Mouse (Mus musculus) G1E (cell line): ENCODE measurements around the gene Mgam.

ENCODE experiments used
- CTCF ChIP-seq: IDR thresholded peaks from 2 replicates; pipeline ENCODE4 v1.5.1; 2012; ENCODE audit warnings: low read depth, low read length, inconsistent platforms, mixed read lengths
- GATA1 ChIP-seq: IDR thresholded peaks from 2 replicates; pipeline ENCODE4 v1.6.1; 2012; ENCODE audit warnings: borderline replicate concordance, low read length, inconsistent platforms, mixed read lengths

DNA sequence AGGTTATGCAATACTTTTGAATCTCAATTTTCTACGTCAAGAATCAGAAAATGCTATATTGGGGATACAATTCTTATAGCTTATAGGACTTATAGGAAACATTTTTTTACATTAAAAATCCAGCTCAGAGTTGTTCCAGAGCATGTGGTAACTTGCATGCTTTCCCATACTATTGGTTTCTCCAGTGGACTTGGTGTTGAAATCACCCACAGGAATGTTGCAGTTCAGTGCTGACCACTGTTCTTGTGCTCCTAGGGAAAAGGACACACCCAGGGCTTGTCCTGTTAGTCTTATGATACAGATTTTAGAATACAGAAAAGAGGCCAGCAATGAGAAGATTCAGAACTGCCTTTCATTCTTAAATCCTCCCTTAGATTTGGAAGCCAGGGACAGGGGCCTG is 127.3 kb downstream of the Mgam start:
- no peak for TF ChIP-seq CTCF
- no peak for TF ChIP-seq GATA1
